Mouse (Mus musculus): Measurements from ENCODE around the gene Ntn4. TPM values are rescaled to one million over a fixed set of nuclear protein-coding genes. Genes with fewer than 3 reads are reported as not detected.

Gene Ntn4
- total RNA-seq (2021), result 1 to 10 TPM; 6.4 to 7.8 TPM
- long read RNA-seq, transcript Ntn4-201 (10 exons, 3,646 nt), result major isoform, 16 of 16 reads
- long read RNA-seq, partial matches to known transcripts, result 0 of 16 reads
- long read RNA-seq, other reads (novel, unspliced or antisense), result 0 of 16 reads

DNA sequence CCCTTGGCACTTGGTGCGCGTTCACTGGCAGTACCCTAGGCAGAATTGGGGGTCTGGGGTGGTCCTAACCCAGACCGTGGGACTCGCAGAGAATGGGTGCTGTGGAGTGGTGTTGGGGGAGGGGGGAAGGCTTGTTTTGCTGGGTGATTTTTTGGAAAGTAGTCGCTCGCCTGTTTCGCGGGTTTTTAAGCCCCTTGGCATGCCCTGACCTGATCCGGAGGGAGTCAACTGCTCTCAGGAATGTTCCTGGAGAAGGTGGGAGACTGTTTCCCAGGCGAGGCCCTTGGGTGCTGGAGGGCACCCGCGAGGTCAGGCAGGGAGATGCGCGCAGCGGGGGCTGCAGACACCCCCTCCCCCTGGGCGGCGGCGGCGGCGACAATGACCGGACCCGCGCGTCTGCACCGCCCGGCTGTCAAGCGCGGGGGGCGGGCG is at the start of gene Ntn4:
Gene Ntn4 (plus strand): TSS at position 161 of the 432 bp plus-strand sequence.
- DNase-seq (ENCODE audit: low spot score in 2 of 2), result no peak

GRCm38 (mm10) chr10:93592456-93592855 is 48.0 kb upstream of the Ntn4 start:
- no peak for DNase-seq (ENCODE audit: low spot score in 2 of 2)

DNA sequence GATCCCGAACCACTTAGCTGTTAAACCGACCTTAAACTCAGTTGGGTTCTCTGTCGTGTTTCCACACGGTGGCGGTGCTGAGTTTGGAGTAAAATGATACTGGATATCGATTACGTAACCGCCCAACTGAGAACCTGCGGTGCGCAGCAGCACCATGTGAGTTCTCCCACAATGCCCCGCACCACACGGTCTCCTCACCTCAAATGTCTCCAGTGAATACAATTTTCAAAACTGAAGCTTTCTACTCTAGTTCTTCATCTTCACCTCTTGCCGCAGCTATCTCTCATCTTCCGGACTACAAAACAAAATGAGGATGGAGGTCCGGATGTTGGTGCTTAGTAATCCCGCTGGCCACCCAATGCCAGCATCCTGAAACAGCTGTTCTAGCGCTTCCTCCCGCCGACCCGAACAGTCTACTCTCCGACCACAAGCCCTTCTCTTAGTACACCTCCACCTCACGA is 46.4 kb upstream of the Ntn4 start:
- peak; percentile 80 to 95 for DNase-seq (ENCODE audit: low spot score in 2 of 2)

GRCm38 (mm10) chr10:93595831-93596230 is 44.6 kb upstream of the Ntn4 start:
- DNase-seq (ENCODE audit: low spot score in 2 of 2), result no peak

DNA sequence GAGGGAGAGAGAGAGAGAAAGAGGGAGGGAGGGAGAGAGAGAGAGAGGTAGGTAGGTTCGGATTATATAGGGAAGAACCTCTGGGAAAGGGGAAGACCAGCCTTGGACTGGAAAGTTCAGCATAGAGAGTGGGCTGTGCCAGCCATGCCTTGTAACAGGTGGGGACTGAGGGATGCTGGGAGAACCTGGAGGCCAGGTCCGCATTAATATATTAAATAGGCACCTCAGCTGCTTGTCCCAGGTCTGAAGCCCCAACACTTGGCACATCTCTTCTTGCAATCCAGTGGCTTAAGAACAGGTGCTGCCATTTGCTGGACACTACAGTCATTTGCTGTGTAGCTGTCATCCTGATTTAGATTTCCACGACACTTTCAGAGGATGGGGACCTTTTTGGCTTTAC is 43.8 kb upstream of the Ntn4 start:
- no peak for DNase-seq (ENCODE audit: low spot score in 2 of 2)

DNA sequence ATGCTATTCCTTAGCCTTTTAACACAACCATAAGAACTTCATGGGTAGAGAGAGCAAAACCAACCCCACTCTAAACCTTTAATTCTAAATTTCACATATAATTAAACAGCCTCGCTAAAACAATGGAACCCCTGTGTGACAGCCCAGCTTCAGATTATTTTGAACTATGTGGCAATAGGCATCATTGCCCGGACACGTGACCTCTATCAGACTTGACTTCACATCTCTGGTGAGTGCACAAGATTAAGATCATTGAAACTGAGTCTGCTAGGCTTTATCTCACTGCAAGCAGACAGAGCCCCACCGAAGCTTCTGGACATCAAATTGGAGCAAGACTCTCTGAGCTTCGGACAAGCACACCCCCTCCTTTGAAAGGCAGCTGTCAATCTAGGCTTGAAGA is 38.2 kb upstream of the Ntn4 start:
- no peak for DNase-seq (ENCODE audit: low spot score in 2 of 2)

DNA sequence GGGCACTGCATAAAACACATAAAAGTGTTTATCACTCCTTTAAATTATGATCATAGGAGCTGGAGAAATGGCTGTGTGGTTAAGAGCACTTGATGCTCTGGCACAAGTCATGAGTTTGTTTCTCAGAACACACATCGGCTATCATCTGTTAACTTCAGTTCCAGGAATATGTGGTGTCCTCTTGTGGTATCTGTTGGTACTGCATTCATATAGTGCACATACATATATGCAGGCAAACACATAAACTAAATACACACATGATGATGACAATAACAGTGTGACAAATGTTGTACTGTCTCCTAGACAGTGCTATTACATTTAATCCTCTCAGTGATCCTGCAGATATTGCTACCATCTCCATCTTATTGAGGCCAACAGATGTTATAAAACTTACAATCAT is 37.2 kb upstream of the Ntn4 start:
- no peak for DNase-seq (ENCODE audit: low spot score in 2 of 2)

GRCm38 (mm10) chr10:93606326-93606725 is 34.2 kb upstream of the Ntn4 start:
- no peak for DNase-seq (ENCODE audit: low spot score in 2 of 2)

DNA sequence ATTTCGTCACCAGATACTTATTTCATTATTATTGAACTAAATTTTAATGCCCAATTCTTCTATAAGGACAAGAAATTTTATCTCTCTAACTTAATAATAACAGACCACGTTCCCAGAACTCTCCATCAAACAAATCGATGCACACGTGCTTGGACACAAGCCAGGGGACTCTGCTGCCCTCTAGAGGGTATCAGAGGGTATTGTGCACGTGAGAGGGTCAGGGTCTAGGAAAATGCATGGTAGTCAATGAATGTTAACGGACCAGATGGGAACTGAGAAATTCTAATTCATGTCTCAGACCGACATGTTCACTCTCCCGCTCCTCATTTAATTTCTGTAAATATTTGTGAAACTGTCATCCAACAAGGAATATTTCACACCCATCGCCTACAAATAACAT is 32.4 kb upstream of the Ntn4 start:
- DNase-seq (ENCODE audit: low spot score in 2 of 2), result no peak

- DNase-seq (ENCODE audit: low spot score in 2 of 2), result no peak
Measured at GRCm38 (mm10) chr10:93609236-93609635, 31.2 kb upstream of the Ntn4 start.

- DNase-seq (ENCODE audit: low spot score in 2 of 2), result no peak
Measured at GRCm38 (mm10) chr10:93610896-93611295, 29.6 kb upstream of the Ntn4 start.

- DNase-seq (ENCODE audit: low spot score in 2 of 2), result peak; percentile 12 to 69
Measured at GRCm38 (mm10) chr10:93611419-93612007, 29.0 kb upstream of the Ntn4 start.

DNA sequence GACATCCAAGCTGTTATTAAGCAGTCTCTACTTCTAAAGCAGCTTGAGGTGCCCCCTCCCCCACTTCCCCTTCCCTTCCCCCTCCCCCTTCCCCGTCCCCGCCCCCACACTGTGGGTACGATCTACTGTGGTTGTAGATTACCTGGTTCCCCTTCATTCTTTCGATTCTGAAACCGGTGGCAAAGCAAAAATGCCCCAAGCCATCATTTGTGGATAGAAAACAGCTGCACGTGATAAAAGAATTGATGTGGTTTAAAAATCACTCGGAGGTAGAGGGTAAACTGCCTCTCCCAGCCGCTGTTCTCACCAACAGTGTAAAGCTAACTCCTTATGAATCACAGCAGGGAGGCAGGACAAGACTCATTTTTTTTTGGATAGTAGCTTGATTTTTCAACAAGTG is 25.6 kb upstream of the Ntn4 start:
- no peak for DNase-seq (ENCODE audit: low spot score in 2 of 2)

DNA sequence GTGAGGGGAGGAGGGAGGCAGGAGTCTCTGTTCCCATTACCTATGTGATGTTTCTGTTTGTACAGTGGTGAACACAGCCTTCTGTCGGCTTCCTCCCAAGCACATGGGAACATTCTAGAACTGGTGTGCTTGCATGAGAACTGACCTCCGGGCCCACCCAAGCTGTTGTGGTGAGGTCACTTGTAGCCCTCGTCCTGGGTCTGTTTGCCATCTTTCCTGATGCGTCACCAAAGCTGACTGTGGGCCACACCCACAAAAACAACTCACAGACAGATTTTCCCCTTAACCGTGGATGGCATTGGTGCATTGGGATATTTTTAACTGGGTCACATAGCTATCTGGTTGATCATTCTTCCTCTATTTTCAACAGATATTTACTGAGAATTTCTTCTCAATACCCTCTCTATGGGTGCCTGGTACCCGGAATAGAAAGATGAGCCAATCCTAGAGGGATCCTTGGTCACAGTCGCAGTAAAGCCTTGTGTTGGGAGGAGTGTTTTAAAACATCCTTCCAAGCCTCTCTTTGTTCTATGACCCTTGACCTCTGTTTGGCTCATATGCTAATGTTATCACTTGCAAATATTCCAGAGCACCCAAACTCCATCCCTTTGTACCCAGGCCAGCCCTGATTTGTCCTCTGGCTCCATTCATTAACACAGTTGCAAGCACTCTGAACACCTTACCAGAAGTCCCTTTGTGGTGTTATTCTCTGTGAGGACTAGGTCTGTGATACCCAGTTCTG is 19.9 kb upstream of the Ntn4 start:
- DNase-seq (ENCODE audit: low spot score in 2 of 2), result no peak

DNA sequence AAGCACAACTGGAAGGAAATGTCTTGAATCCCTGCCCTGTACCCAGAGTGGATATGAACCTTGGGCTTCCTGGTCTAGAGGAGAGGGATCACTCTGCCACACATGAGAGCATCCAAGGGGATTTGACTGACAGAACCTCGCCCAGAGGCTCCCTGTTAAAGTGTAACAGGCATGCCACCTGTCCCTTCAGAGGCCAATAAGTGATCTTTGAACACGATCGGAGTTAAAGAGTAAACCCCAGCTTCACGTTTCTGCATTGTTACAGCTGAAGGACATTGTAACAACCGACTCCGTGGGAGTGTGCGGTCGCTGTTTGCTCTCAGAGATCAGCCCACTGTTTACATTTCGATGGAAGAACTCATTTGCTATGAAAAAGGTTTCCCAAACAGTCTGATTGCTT is 16.8 kb upstream of the Ntn4 start:
- no peak for DNase-seq (ENCODE audit: low spot score in 2 of 2)

GRCm38 (mm10) chr10:93624151-93624550 is 16.3 kb upstream of the Ntn4 start:
- no peak for DNase-seq (ENCODE audit: low spot score in 2 of 2)

DNA sequence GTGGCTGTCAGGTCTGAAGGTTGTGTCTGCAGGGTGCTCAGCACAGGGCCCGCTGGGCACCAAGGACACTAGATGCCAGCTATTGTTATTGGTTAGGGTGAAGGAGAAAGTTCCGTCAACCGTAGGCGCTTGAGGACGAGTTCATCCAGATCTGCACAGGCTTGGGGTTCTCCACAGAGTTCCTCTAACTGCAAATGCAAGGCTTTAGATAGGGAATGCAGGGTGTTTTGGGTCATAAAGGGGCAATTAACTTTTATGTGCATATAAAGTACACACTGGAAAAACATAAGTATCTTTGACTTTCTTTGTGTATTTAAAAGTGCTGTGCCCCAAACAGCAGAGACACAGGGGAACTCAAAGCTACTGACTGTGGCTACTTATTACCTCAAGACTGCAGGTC is 10.2 kb upstream of the Ntn4 start:
- DNase-seq (ENCODE audit: low spot score in 2 of 2), result no peak

- DNase-seq (ENCODE audit: low spot score in 2 of 2), result no peak
Measured at GRCm38 (mm10) chr10:93632086-93632485, 8.4 kb upstream of the Ntn4 start.

GRCm38 (mm10) chr10:93633563-93633962 is 6.9 kb upstream of the Ntn4 start:
- peak in 1 of 2 experiments; percentile 37 for DNase-seq (ENCODE audit: low spot score in 2 of 2)

DNA sequence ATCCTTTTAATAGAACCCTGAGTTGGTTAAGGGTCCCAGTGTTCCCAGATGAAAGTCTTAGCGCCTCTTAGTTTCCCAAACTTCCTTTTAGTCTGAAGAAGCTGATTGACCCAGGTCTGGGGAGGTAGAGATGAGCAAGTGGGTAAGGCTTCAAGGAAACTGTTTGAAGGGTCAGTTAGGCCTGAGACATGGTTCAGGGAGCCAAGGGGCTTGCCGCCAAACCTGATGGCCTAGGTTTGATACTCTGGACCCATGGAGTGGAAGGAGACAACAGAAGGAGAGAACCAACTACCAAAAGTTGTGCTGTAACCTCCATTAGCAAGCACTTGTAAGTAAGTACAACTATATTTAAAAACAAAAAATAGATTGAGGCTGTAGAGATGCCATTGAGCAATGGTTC is 6.5 kb upstream of the Ntn4 start:
- DNase-seq (ENCODE audit: low spot score in 2 of 2), result no peak

GRCm38 (mm10) chr10:93635941-93636340 is 4.5 kb upstream of the Ntn4 start:
- no peak for DNase-seq (ENCODE audit: low spot score in 2 of 2)

DNA sequence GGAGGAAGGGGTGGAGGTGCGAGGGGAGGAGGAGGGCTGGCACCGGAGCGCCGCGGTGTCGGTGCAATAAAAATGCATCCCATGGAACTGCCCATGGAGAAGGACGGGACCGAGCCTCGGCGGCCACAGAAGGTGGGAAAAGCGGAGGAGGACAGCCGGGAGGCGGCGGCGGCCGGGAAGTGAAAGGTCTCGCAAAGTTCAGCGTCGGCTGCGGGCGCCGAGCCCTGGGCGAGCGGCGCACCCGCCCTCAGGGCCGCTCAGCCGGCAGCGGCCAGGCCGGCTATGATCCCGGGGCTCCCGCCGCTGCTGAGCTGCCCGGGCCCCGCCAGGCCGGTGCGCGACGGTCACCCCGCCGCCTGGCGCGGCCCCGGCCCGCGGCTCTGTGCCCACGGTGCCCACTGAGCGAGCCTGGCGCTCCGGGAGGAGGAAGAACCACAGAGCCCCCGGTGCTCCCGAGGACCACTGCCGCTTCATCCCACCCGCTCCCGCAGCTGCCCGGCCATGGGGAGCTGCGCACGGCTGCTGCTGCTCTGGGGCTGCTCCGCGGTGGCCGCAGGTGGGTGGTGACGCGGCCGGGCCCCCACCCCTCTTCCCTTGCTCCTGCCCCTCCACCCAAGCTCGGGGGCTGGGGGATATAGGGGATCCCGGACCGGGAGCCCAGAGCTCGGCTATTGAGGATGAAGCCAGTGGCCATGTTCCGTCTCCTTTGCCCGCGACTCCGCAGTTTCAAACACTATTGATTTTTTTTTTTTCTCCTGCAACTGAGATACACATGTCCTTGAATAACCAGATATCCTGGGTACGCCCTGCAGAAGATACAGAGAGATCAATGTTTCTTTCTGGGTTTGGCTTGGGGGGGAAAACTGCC is 706 bp downstream of the Ntn4 start:
- no peak for DNase-seq (ENCODE audit: low spot score in 2 of 2)
